Mouse (Mus musculus) embryonic fibroblast, embryonic 13.5 days (primary cell): ENCODE data around the gene March4. TPM values are rescaled to one million over a fixed set of nuclear protein-coding genes. Genes with fewer than 3 reads are reported as not detected.
A peak's percentile ranks its signal among the peaks of the same experiment; 100 is the strongest.

Source experiments
- H3K27ac ChIP-seq: 2 replicates; pipeline ENCODE4 v1.5.1; 2012; ENCODE audit warnings: low read length, control low read depth, inconsistent platforms; ENCODE audit not compliant: insufficient read depth
- H3K4me1 ChIP-seq: 2 replicates; pipeline ENCODE4 v1.6.1; 2011; ENCODE audit warnings: low read length; ENCODE audit not compliant: control insufficient read depth, insufficient read depth
- H3K4me3 ChIP-seq: 2 replicates; pipeline ENCODE4 v1.5.1; 2011; ENCODE audit warnings: mild to moderate bottlenecking, control low read depth, low read length; ENCODE audit not compliant: insufficient read depth
- CTCF ChIP-seq: IDR thresholded peaks from 2 replicates; pipeline ENCODE4 v1.5.1; 2011; ENCODE audit warnings: mild to moderate bottlenecking, control low read depth, low read length, moderate library complexity, borderline replicate concordance; ENCODE audit not compliant: insufficient read depth
- POLR2A ChIP-seq: IDR thresholded peaks from 2 replicates; pipeline ENCODE4 v1.6.1; 2011; ENCODE audit warnings: low read depth, mild to moderate bottlenecking, control low read depth, low read length, moderate library complexity
- polyA plus RNA-seq: library from polyadenylated mRNA; stranded (reverse); fragments of >200 nt; gene quantifications from 2 replicates; pipeline ENCODE4 v1.2.4, GENCODE M21; 2011; ENCODE audit warnings: low read depth; ENCODE audit not compliant: missing spikeins, insufficient read length

Gene March4
- polyA plus RNA-seq, 1 experiment, result 0.11 TPM

DNA sequence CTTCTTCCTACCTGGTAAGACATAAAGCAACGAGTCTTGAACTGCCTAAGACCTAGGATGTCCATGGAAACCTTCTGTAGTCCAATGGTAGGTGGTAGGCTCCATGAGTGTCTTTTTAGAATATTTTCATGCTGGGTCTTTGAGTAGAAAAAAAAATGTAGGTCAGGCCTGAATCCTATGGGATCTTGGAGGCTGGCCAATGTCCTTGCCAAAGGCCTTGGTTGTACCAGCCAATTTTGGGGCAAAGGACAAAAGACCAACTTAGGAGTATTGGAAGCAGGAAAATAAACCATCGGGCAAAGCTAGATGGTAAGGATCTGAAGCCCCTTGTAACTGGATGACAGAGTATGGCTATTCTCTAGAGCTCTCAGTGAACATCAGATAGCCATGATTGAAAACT is 83.9 kb downstream of the March4 start:
- Histone ChIP-seq H3K27ac (no peak overlapping the region), H3K4me3 (no peak overlapping the region), H3K4me1 (peaks cover 14% of the 10 kb centered on the region; the same call in 1 of the 2 replicates)
- TF ChIP-seq POLR2A (no peak), CTCF (no peak)

DNA sequence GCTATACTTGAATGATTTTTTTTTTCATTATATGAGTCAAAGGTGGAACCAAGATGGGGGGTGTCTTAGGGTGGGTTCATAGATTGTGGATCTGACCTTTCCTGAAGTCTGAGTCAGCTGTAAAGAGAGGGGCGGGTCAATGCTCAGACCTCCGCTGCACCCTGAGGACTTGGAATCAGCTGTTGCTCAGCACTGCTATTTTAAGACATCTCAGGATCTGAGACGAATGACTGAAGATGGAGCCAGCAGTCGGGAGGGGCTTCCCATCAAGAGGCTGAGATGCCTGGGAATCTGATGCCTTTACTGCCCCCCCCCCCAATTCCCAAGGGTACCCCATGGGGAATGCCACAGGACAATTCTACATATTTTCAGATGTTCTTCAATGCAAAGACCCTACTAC is 85.9 kb downstream of the March4 start:
- no peak for TF ChIP-seq POLR2A
- no peak for TF ChIP-seq CTCF
- Histone ChIP-seq H3K4me1 (peaks cover 14% of the 10 kb centered on the region; the same call in 1 of the 2 replicates), H3K27ac (peak overlapping the region; percentile 30; the same call in 1 of the 2 replicates), H3K4me3 (no peak overlapping the region)

DNA sequence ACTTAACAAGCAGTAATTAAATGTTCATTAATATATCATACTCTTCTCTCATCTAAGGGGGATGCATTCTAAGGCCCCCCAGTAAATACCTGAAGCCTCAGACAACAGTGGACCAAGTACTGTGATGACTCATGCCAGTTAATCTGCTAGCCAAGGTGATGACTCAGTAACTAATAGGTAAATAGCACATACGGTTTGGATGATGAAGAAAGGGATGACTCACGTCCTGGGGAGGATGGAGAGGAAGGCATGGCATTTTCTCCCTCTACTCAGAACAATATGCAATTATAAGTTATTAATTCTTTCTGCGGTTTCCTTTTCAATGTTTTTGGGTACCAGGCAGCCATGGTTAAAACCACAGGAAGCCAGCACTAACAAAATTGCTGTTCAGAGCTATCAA is 87.0 kb downstream of the March4 start:
- Histone ChIP-seq H3K4me1 (peaks cover 14% of the 10 kb centered on the region; the same call in 1 of the 2 replicates), H3K4me3 (no peak overlapping the region), H3K27ac (peak overlapping the region; percentile 95)
- TF ChIP-seq CTCF, result no peak
- no peak for TF ChIP-seq POLR2A

DNA sequence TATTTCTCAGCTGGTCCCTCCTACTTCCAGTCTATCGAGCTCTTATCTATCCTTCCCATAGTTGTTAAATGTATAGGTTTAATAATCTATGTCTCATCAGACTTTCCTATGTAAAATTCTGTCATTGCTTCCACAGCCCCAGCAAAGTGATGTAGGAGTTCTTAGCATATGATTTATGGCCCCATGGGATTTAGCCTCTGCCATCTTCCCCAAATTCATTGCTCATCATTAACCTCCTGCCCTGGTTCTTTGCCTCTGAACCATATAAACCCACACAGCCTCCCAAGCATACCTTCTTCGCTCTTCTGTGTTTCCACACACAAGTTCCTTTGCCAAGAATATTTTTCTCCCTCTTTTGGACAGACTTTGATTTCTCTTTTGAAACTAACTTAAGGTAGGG is 94.0 kb downstream of the March4 start:
- TF ChIP-seq POLR2A (no peak), CTCF (no peak)
- Histone ChIP-seq H3K4me1 (no peaks in the 10 kb centered on the region), H3K4me3 (no peak overlapping the region), H3K27ac (no peak overlapping the region)

- Histone ChIP-seq H3K27ac (no peak overlapping the region), H3K4me1 (no peaks in the 10 kb centered on the region), H3K4me3 (no peak overlapping the region)
- TF ChIP-seq CTCF (no peak), POLR2A (no peak)
Observed at GRCm38 (mm10) chr1:72439146-72439545, 97.6 kb downstream of the March4 start.

DNA sequence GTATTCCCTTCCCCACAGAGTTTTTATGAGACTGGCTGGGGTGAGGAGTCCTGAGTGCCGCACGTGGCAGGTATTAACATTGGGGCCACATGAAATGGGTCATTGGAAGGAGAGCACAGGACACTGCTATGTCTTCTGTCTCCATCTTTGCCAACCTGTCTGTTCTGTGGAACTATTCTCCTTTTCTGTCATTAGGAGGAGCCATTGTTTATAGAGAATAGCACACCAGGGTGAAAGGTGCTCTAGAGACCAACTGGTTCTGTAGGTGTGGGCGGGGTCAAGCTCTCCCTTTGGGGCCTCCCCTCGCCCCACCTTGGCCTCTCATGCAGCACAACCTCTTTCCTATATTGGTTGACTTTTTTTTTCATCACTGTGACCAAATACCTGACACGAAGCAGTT is 99.8 kb downstream of the March4 start:
- Histone ChIP-seq H3K27ac (no peak overlapping the region), H3K4me3 (no peak overlapping the region), H3K4me1 (no peaks in the 10 kb centered on the region)
- TF ChIP-seq CTCF, result no peak
- no peak for TF ChIP-seq POLR2A

GRCm38 (mm10) chr1:72434510-72434909 is 102.2 kb downstream of the March4 start:
- TF ChIP-seq POLR2A (no peak), CTCF (no peak)
- Histone ChIP-seq H3K4me3 (no peak overlapping the region), H3K4me1 (no peaks in the 10 kb centered on the region), H3K27ac (no peak overlapping the region)

DNA sequence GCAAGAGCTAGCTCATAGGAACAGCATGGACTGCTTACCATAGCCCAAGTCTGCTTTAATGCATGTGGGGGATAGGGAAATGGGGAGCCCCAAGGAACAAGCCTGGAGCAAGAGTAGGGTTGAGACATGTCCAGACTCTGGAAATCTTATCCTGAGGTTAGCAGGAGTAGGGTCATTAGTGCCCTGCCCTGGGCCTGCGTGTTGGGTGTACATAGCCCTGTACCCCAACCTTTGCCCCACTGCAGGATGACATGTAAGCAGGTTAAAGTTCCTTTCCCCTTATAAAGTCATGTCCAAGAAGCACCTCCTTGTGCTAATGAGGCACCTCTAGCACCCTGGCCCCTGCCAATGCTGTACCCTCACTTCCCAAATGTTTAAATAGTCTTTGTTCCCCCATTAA is 104.2 kb downstream of the March4 start:
- Histone ChIP-seq H3K4me3 (no peak overlapping the region), H3K4me1 (peaks cover 9% of the 10 kb centered on the region), H3K27ac (no peak overlapping the region)
- TF ChIP-seq CTCF (no peak), POLR2A (no peak)

DNA sequence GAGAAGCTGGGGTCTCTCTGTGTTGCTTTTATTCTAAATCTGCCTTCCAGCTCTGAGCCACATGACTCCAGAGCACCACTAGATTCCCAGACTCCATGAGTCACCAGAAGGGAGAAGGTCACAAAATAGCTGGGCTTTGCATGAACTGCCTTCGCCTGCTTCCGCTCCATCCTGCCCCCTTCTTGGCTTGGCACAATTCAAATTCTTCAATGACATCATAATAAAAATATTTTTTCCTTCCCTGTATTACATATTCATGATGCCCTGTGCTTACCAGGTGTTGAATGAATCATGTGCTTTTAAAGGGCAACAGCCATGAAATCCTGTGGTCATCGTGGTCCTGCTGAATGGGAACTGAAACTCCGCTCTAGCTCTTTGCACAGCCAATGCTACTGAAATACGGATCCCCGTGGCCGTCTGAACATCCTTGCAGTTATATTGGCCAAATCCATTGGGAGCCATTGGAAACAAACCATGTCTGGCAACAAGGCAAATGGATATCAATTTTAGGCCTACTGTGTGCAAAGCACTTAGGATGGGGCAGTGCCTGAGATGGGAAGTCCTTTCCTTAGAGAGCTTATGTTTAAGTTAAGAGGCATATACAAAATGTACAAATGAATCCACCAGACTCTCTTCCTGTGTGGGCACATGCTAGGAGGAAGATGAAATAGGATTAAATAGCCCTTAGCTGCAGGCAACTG is 107.5 kb downstream of the March4 start:
- Histone ChIP-seq H3K4me1 (peaks cover 9% of the 10 kb centered on the region), H3K27ac (peak overlapping the region; percentile 46), H3K4me3 (no peak overlapping the region)
- TF ChIP-seq CTCF (no peak), POLR2A (no peak)

GRCm38 (mm10) chr1:72428526-72428925 is 108.2 kb downstream of the March4 start:
- Histone ChIP-seq H3K4me1 (peaks cover 9% of the 10 kb centered on the region), H3K27ac (peak overlapping the region; percentile 46), H3K4me3 (no peak overlapping the region)
- TF ChIP-seq POLR2A, result no peak
- no peak for TF ChIP-seq CTCF
